Mouse (Mus musculus): ENCODE measurements around the gene Ncapg2. TPM values are rescaled to one million over a fixed set of nuclear protein-coding genes. Genes with fewer than 3 reads are reported as not detected.

Ncapg2 gene
- total RNA-seq (2021): 1 to 10 TPM; 1.9 to 2.4 TPM
- 0.55 and 1.2 TPM in 2 replicates for polyA plus RNA-seq (2012; rRNA removed)
- long read RNA-seq, partial matches to known transcripts: 0 of 2 reads
- long read RNA-seq, other reads (novel, unspliced or antisense): 2 of 2 reads

DNA sequence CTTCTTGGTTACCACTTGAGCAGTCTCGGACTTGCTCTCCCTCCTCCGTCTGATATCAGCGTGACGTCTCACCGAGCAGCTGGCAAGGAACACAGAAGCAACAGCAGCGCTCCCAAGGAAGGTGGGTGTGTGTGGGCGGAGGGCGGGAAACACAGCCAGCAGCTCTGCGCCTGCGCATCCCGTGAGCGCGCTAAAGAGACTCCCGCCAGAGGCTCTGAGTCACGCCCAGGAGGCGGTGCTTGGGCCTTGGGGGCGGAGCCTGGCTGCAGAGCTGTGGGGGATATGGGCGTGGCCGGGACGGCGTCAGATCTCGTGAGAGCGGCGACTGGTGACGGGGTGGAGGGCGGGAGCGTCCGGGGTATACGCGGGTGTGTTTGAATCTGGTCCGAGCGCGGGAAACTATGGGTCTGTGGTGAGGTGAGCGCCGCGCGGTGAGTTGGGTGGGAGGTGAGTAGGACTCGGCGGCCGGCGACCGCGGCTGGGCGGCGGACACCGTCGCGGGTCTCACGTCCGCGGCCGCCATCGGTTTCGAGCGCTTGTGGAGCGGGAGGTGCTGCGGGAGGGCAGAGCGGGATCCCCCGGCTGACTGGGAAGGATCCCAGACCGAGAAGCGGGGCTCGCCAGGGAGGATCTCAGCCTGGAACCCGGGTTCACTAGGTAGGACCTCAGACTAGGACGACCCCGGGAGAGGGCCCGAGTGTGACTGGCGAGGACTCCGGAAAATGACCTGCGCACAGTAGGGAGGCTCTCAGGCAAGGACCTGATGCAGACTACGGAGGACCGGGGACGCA is at the start of gene Ncapg2:
Ncapg2 (plus strand) TSS at position 358 of the 791 bp plus-strand sequence.
- peak; percentile 98 to 99 for DNase-seq
- peak within 1 kb of the TSS; percentile 48 for H3K27ac ChIP-seq
- intact Hi-C loops (cut with DNase I): loop anchor here (2.0 to 5.0 kb wide), 3 partner anchors 124 to 358 kb away; partner anchors contain the start of genes Esyt2, Wdr60 and Zfp386
- no peaks in the 10 kb centered on the region for H3K4me1 ChIP-seq (ENCODE audit: control insufficient read depth, insufficient read depth, low read length)
- no peaks in the 10 kb centered on the region for H3K27me3 ChIP-seq (ENCODE audit: control insufficient read depth, insufficient read depth, low read length)
- no peaks in the 10 kb centered on the region for H3K36me3 ChIP-seq (ENCODE audit: control insufficient read depth, insufficient read depth, low read length)
- TF ChIP-seq POLR2A (IDR thresholded peaks at IDR 0.05; ENCODE audit: insufficient read depth, low read depth, low read length): peak; percentile 46; the same call in 1 of the 2 replicates
- TF ChIP-seq EP300 (IDR thresholded peaks at IDR 0.05; ENCODE audit: insufficient read depth, low read depth, low read length): no peak
- TF ChIP-seq CTCF (IDR thresholded peaks at IDR 0.05): no peak
- peak within 1 kb of the TSS; percentile 69 for H3K4me3 ChIP-seq
- H3K79me2 ChIP-seq (replicated peaks; ENCODE audit: control insufficient read depth, insufficient read depth, low read length): no peaks in the 10 kb centered on the region
- WGBS: 1% methylated on average over 72 of the region's 72 CpGs
- peak within 1 kb of the TSS; percentile 76 for H3K9ac ChIP-seq (ENCODE audit: low read depth, low read length)

- H3K9ac ChIP-seq (ENCODE audit: low read depth, low read length): no peak overlapping the region
- TF ChIP-seq EP300 (IDR thresholded peaks at IDR 0.05; ENCODE audit: insufficient read depth, low read depth, low read length) (no peak), CTCF (IDR thresholded peaks at IDR 0.05) (no peak), POLR2A (IDR thresholded peaks at IDR 0.05; ENCODE audit: insufficient read depth, low read depth, low read length) (no peak)
- no peaks in the 10 kb centered on the region for H3K4me1 ChIP-seq (ENCODE audit: control insufficient read depth, insufficient read depth, low read length)
- no peak overlapping the region for H3K4me3 ChIP-seq
- H3K79me2 ChIP-seq (replicated peaks; ENCODE audit: control insufficient read depth, insufficient read depth, low read length): no peaks in the 10 kb centered on the region
- no peaks in the 10 kb centered on the region for H3K36me3 ChIP-seq (ENCODE audit: control insufficient read depth, insufficient read depth, low read length)
- H3K27me3 ChIP-seq (ENCODE audit: control insufficient read depth, insufficient read depth, low read length): no peaks in the 10 kb centered on the region
- DNase-seq: no peak
- no peak overlapping the region for H3K27ac ChIP-seq
- intact Hi-C loops (cut with DNase I): no loop called here
These were observed 43.1 kb upstream of the Ncapg2 start for GRCm38 (mm10) chr12:116362091-116362490.

DNA sequence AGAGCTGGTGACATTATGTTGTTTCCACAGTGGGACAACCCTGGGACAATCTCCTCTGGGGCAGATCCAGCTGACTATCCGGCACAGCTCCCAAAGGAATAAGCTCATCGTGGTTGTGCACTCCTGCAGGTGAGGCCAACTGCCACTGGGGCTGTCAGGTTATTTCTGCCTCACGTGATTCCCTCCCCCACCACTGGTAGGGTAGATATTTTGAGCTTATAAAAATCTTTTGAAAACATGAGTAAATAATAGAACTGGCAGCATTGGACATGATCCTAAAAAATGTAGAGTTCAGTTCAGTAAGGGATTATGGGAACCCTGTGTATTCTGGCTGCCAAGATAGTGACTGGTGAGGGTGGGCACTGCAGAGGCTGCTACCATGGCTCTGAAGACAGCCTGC is 38.3 kb upstream of the Ncapg2 start:
- H3K9ac ChIP-seq (ENCODE audit: low read depth, low read length): no peak overlapping the region
- 80% methylated on average over 3 of the region's 3 CpGs for WGBS
- H3K27me3 ChIP-seq (ENCODE audit: control insufficient read depth, insufficient read depth, low read length): no peaks in the 10 kb centered on the region
- H3K79me2 ChIP-seq (replicated peaks; ENCODE audit: control insufficient read depth, insufficient read depth, low read length): no peaks in the 10 kb centered on the region
- TF ChIP-seq POLR2A (IDR thresholded peaks at IDR 0.05; ENCODE audit: insufficient read depth, low read depth, low read length): no peak
- TF ChIP-seq CTCF (IDR thresholded peaks at IDR 0.05): no peak
- no peak for TF ChIP-seq EP300 (IDR thresholded peaks at IDR 0.05; ENCODE audit: insufficient read depth, low read depth, low read length)
- H3K4me3 ChIP-seq: no peak overlapping the region
- no peaks in the 10 kb centered on the region for H3K36me3 ChIP-seq (ENCODE audit: control insufficient read depth, insufficient read depth, low read length)
- H3K4me1 ChIP-seq (ENCODE audit: control insufficient read depth, insufficient read depth, low read length): no peaks in the 10 kb centered on the region
- intact Hi-C loops (cut with DNase I): no loop called here
- H3K27ac ChIP-seq: no peak overlapping the region
- no peak for DNase-seq

DNA sequence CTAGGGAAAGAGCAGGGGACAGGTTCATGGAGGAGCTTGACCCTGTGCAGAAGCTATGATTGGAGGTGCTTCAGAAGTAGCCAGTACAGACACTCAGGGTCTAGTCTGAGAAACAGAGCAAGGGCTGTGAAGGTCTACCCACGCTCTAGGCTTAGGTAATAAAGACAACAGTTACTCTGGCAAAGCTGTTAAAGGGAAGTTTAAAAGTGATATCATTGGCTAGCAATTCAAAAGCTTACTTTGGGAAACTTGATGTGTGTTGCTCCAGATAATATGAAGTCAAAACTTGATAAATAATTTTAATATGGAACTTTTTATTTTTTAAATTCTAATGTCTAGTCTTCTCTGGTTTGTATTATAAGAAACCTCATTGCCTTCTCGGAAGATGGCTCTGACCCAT is 37.9 kb upstream of the Ncapg2 start:
- H3K9ac ChIP-seq (ENCODE audit: low read depth, low read length): no peak overlapping the region
- H3K27ac ChIP-seq: no peak overlapping the region
- H3K4me1 ChIP-seq (ENCODE audit: control insufficient read depth, insufficient read depth, low read length): no peaks in the 10 kb centered on the region
- WGBS: 93% methylated on average over 2 of the region's 2 CpGs
- no peaks in the 10 kb centered on the region for H3K36me3 ChIP-seq (ENCODE audit: control insufficient read depth, insufficient read depth, low read length)
- DNase-seq: no peak
- no peak overlapping the region for H3K4me3 ChIP-seq
- intact Hi-C loops (cut with DNase I): no loop called here
- no peaks in the 10 kb centered on the region for H3K27me3 ChIP-seq (ENCODE audit: control insufficient read depth, insufficient read depth, low read length)
- no peaks in the 10 kb centered on the region for H3K79me2 ChIP-seq (replicated peaks; ENCODE audit: control insufficient read depth, insufficient read depth, low read length)
- no peak for TF ChIP-seq POLR2A (IDR thresholded peaks at IDR 0.05; ENCODE audit: insufficient read depth, low read depth, low read length)
- no peak for TF ChIP-seq EP300 (IDR thresholded peaks at IDR 0.05; ENCODE audit: insufficient read depth, low read depth, low read length)
- no peak for TF ChIP-seq CTCF (IDR thresholded peaks at IDR 0.05)

GRCm38 (mm10) chr12:116368857-116369256 is 36.3 kb upstream of the Ncapg2 start:
- Histone ChIP-seq H3K36me3 (ENCODE audit: control insufficient read depth, insufficient read depth, low read length) (no peaks in the 10 kb centered on the region), H3K27me3 (ENCODE audit: control insufficient read depth, insufficient read depth, low read length) (no peaks in the 10 kb centered on the region), H3K27ac (no peak overlapping the region), H3K4me1 (ENCODE audit: control insufficient read depth, insufficient read depth, low read length) (no peaks in the 10 kb centered on the region), H3K9ac (ENCODE audit: low read depth, low read length) (no peak overlapping the region), H3K4me3 (no peak overlapping the region), H3K79me2 (replicated peaks; ENCODE audit: control insufficient read depth, insufficient read depth, low read length) (no peaks in the 10 kb centered on the region)
- 68% methylated on average over 2 of the region's 2 CpGs for WGBS
- DNase-seq: no peak
- TF ChIP-seq POLR2A (IDR thresholded peaks at IDR 0.05; ENCODE audit: insufficient read depth, low read depth, low read length): no peak
- TF ChIP-seq EP300 (IDR thresholded peaks at IDR 0.05; ENCODE audit: insufficient read depth, low read depth, low read length): no peak
- TF ChIP-seq CTCF (IDR thresholded peaks at IDR 0.05): no peak
- intact Hi-C loops (cut with DNase I): no loop called here

- no peaks in the 10 kb centered on the region for H3K4me1 ChIP-seq (ENCODE audit: control insufficient read depth, insufficient read depth, low read length)
- WGBS: 88% methylated on average over 2 of the region's 2 CpGs
- H3K27me3 ChIP-seq (ENCODE audit: control insufficient read depth, insufficient read depth, low read length): no peaks in the 10 kb centered on the region
- TF ChIP-seq POLR2A (IDR thresholded peaks at IDR 0.05; ENCODE audit: insufficient read depth, low read depth, low read length): no peak
- no peak for TF ChIP-seq EP300 (IDR thresholded peaks at IDR 0.05; ENCODE audit: insufficient read depth, low read depth, low read length)
- TF ChIP-seq CTCF (IDR thresholded peaks at IDR 0.05): no peak
- H3K36me3 ChIP-seq (ENCODE audit: control insufficient read depth, insufficient read depth, low read length): no peaks in the 10 kb centered on the region; the same call in 1 of the 2 replicates
- no peak overlapping the region for H3K27ac ChIP-seq
- no peaks in the 10 kb centered on the region for H3K79me2 ChIP-seq (replicated peaks; ENCODE audit: control insufficient read depth, insufficient read depth, low read length)
- no peak overlapping the region for H3K4me3 ChIP-seq
- no peak overlapping the region for H3K9ac ChIP-seq (ENCODE audit: low read depth, low read length)
- DNase-seq: no peak
- intact Hi-C loops (cut with DNase I): no loop called here
These were observed 22.1 kb upstream of the Ncapg2 start for GRCm38 (mm10) chr12:116383101-116383500.
